Mouse (Mus musculus): ENCODE measurements around the gene Cnksr1. TPM values are rescaled to one million over a fixed set of nuclear protein-coding genes. Genes with fewer than 3 reads are reported as not detected.
A peak's percentile ranks its signal among the peaks of the same experiment; 100 is the strongest.

Cnksr1 gene
- total RNA-seq, 2 experiments from 2014 or later, result 0.22 to 0.36 TPM

DNA sequence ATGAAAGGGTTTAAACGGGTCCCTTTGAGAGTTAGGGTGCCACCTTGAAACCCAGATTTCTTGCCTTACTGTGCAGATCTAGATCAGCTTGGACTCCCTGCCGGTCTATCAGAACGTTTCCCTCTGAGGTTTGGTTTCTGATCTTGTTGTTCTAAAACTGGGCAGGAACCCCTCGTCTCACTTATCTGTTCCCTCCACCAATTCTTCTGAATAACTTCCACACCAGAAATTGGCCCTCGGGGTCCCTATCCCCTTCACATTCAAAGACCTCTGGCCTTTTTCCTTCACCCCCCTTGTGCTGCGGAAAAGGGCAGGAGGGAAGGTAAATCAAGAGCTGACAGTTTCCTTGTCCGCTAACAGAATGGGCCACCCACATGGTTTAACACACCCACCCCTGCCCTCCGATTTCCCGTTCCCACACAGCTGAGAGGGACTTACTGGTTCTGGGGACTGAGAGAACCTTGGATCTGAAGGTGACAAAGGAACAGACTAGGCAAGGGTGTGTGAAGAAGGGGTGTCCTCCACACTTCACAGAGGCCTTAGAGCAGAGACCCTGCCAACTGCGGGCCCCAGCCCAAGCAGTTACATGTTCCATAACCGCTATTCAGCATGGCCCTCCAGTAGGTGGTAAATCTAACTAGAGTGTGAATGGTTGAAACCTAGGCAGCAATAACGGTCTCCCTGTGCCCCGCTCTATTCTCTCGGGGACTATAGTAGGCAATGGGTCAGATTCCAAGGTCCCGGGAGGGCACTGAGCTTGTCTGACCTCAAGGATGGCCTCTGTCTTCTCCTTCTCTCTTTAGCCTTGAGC is 14.9 kb upstream of the Cnksr1 start:
- intact Hi-C loops (cut with DNase I), result no loop called here
- DNase-seq, result no peak

DNA sequence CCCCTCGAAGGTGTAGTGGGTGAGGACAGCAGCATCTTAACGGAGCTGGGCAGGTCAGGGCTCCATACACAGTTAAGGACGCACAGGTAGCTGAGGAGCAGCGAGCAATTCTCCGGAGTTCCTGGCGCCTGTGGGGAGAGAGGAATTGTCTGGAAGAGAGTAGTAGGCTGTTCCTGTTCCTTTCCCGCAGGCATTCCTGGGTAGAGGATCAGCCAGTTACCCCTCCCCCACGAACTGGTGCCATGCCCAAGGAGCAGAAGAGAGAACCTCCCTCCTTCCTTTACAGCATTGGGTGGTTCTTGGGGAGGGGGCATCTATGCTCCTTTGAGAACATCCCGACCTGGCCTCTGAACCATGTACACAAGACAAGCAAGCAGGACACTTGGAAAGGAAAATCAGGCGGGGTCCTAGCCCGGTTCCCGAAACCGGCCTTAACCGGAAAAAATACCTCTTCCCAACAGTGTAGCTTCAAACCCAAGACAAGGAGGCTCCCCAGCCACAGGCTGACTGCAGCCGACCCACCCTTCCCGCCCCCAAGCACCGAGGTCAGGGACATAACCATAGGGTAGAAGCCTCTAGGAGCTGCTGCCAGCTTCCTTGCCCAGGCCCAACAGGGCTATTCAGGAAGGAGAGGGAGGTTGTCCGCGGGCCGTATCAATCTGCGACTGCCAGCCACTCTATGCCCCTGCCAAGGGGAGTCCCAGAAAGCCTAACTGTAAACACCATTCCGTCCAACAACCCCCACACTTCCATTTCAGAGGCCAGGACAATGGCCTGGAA is 14.1 kb upstream of the Cnksr1 start:
- intact Hi-C loops (cut with DNase I), result no loop called here
- DNase-seq, result no peak

DNA sequence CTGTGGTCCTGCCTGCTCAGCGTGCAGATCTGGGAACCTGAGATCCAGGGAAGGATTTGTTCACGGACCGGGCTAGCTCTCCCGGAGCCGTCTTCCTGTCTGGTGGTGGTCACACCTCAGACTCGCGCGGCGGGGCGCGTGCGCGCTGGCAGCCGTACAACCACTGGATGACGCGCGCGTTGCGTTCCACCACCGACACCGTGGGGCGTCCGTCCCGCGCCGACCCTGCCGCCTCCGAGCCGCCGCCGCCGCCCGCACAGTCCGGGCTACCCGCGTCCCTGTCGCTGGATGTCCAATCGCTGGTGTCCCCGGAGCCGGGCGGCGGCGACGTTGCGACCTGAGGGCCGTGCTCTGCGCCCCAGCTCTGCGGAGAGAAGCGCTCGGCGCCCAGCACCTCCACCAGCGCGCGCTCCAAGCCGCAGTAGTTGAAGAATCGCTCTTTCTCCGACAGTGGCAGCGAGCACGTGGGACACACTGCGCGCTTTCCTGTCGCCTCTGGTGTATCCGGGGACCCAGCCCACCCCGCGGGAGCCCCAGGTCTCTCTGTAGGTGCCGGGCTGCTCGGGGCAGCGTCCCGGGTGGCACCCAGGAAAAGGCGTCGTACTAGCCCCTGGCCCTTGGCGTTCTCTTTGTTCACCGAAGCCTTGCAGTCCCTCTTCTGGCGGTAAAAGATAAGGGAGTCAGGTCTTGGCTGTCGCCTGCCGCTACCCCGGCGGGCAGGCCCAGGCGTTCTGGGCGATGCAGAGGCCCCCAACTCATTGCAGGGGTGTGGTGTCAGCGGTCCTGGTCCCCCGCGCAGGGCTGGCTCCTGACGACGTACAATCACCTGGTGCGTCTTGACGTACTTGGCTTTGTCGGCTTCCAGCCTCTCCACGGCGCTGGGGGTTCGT is 13.3 kb upstream of the Cnksr1 start:
- intact Hi-C loops (cut with DNase I), result no loop called here
- peak; percentile 44 for DNase-seq

DNA sequence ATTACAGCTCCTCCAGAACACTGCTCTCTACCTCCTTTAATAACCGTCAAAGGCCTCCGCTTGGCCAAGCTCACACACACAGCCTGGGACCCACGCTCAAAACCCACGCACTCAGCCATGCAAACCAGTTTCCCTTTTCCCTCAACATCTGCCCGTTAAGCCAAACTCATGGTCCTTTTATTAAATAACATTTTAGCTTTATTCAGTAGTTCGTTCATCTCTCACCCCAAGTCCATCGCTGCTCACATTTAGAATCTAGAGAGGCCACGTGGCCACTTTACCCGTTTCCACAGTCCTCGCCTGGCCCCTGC is 12.7 kb upstream of the Cnksr1 start:
- intact Hi-C loops (cut with DNase I), result no loop called here
- no peak for DNase-seq

DNA sequence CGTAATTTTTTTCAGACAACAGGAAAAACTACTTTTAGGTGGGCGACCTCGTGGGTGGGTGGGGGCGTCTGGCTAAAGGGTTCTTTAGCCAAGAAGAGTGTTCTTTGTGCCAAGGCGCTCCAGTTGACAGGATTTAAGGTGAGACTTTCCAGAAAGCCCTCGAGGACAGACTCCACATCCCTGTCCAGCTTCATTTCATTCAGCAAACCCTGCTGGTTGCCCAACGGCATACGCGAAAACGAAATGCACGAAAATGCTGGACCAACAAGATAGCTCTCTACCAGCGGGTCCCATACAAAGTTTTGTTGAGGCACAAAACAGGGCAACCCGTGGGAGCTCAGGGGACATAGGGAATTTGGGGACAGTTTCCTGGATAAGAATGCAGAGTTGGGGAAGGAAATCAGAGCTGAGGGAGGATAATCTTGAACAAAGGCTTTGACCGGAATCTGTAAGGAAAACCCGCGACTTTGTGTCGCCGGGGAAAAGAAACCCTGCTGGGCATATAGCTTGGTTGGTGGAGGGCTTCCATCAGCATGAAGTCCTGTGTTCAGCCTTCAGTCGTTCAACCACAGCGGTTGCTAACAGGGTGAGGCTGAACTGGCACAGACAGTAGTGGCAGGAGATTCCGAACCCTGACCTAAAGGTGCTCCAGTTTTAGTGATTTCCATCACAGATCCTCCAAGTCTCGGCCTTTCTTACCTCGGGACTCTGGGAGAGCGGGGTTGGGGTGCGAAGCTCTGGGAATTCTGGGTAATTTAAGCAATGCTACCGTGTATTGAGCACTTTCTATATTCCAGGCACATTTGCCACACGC is 12.1 kb upstream of the Cnksr1 start:
- intact Hi-C loops (cut with DNase I), result no loop called here
- DNase-seq, result no peak

DNA sequence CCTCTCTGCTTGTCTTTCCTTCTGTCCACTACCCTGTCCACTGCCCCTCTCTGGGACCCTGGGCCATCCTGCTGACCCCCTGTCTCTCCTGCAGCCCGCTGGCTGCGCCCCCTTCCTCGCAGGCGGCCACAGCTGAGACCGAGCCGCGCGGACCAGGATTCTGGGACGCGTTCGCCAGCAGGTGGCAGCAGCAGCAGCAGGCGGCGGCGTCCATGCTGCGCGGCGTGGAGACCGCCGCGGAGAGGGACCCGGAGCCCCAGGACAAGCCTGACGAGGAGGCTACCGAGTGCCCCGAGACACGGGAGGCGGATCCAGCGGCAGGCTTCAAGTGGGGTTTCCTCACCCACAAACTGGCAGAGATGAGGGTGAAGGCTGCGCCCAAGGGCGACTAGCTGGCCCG is 11.5 kb upstream of the Cnksr1 start:
- intact Hi-C loops (cut with DNase I), result no loop called here

DNA sequence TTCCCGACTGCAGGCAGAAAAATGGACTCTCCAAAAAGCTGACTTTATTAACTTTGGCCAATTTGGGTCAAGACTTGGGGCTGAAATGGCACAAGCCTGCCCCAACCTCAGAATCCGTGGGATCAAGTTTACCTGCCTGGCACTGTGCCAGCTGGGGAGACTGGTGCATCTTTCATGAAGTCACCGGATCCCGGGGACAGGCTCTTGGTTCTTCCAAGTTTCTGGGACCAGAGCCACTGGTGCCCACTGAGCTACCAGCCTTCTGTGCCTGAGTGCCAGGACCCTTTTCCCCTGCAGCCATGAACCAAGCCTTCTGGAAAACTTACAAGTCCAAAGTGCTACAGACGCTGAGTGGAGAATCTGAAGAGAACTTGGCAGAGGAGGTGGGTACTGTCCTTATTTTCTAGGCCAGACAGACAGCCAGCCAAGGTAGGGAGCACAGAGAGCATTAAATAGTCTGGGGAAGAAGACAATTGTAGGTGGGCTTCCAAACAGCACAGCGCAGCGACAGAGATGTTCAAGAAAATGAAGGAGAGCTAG is 8.6 kb upstream of the Cnksr1 start, which contains the start of gene Gm30191:
Gene Gm30191 (plus strand): TSS at position 217 of the 540 bp plus-strand sequence.
- intact Hi-C loops (cut with DNase I), result no loop called here
- DNase-seq, result peak; percentile 47

More for the DNA sequence above, 11.5 kb upstream of the Cnksr1 start:
- peak; percentile 64 for DNase-seq

DNA sequence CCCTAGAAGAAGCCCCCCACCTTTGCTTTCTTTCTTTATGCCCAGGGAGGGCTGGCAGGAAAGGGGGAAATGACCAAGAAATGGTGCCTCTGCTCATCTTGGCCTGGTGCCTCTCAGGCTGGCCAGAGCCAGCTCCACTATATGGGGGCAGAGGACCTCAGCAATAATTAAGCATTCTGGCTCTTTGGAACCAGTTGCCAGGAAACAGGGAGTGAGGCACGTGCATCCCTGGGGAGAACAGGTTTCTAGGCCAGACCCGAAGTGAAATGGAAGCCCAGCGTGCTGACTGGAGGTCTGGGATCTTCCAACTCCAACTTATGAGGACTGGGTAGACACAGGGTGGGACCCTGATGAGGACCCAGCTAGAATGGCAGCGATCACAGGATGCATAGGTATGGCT is 8.1 kb upstream of the Cnksr1 start:
- intact Hi-C loops (cut with DNase I), result no loop called here
- DNase-seq, result peak; percentile 68

DNA sequence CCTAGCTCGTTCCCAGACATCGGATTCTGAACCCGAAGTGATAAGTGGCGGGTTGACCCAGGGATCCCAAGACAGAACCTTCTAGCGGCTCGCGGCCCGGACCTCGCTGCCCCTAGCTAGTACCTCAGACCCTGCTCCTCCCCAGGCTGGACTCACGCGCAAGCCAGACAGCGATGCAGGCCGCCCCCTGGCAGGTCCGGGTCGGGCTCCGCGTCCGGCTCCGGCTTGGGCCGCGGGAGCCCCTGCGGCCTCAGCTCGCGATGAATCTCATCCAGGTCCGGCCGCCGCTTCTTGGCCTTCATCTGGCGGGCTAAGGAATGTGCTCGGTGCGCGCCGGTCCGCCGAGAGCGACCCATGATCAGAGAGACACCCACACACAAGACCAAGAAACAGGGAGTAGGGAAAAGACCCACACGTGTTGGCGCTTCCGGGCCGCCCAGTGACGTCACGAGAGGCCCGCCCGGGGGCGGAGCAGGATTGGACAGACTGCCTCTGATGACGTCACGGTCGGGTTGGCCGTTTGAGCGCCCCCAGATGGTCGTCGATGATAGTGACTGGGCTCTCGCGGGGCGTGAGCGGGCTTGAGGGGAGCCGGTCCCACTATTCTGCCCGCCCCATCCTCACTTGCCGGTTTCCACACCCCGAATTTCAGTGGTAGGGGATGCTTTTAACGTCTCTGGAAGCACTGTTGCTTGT is 7.1 kb upstream of the Cnksr1 start, which contains the start of gene Zfp593:
Gene Zfp593 (minus strand): TSS at position 445 of the 696 bp plus-strand sequence.
- intact Hi-C loops (cut with DNase I), result no loop called here
- peak; percentile 96 for DNase-seq

DNA sequence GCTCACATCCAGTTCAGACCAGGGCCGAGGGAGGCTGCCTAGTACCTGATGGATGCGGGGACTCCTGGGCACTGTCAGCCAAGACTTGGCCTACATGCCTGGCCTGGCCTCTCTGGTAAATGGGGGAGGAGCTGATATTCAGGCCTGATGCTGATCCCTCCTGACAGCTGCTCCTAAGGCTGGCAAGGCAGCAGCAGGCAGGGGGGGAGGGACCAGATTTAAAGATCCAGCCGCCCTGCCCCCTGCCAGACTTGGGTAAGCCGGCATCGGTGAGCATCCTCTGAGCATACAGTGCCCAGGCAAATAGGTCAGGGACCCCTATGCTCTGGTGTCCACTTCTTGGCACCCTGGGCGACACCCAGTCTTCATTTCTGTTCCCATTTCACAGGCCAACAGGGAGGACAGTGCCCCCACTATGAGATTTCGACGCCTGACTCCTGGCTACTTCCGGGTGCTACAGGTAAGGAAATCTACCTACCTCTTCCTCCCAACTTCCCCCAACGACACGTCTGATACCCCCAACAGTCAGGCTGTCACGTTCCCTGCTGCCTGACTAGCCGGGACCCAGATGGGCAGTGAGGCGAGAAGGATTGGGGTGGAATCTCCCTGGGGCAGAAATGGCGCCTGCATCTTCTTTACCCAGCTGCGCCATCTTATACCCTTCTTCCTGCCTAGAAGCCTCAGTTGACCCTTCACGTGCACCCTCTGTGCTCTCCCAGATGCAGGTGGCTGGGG is 5.5 kb upstream of the Cnksr1 start, which contains the start of gene E130218I03Rik:
Gene E130218I03Rik (plus strand): TSS at position 147 of the 735 bp plus-strand sequence.
- intact Hi-C loops (cut with DNase I), result no loop called here
- peak; percentile 78 for DNase-seq

DNA sequence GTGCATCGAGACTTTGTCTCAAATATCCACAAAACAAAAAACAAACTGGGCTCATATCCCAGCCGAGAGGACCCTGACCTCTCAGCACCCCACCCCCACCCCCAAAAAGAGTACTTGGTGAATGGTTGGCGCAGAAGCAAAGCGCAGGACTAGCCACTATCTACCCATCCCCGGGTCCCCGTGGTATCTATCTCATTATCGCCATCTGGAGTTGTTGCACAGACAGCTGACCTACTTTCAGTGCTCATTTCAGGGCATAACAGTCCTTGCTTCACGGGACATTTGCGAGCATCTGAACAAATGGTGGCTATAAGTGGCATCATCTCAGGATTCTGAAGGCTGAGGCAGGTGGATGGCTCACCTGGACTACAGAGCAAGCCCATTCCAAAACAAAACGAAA is 487 bp upstream of the Cnksr1 start:
- intact Hi-C loops (cut with DNase I), result no loop called here
- DNase-seq, result no peak

DNA sequence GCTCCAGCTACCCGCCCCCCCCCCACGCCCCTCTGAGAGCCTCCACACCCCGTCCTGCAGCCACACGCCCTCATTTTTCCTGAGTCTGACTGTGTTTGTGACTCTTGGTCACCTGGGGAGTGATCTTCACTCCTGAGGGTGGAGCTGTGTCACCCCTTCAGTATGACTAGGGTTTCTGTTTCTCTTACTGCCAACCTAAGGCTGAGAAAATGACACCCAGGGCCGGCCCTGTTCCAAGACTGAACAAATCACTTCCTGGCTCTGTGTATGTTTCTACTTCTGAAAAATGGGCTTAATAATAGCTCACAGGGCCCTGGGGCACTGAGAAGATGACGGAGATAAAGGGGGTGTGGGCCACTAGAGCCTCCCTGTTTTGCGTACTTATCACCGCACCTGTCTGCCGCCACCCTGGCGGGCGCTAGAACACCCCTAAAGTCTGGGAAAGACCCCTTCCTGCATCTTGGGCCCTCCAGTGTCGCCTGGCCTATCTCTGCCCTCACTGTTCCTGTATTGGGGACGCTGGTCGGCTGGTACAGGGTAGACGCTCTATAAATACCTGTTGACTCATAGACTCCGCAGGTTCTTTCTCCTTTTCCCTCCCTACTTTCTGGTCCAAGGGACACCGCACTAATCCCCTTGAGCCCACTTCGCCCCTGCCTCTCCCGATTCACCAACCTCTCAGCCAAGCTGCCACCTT is 469 bp downstream of the Cnksr1 start:
- intact Hi-C loops (cut with DNase I), result no loop called here
- no peak for DNase-seq

DNA sequence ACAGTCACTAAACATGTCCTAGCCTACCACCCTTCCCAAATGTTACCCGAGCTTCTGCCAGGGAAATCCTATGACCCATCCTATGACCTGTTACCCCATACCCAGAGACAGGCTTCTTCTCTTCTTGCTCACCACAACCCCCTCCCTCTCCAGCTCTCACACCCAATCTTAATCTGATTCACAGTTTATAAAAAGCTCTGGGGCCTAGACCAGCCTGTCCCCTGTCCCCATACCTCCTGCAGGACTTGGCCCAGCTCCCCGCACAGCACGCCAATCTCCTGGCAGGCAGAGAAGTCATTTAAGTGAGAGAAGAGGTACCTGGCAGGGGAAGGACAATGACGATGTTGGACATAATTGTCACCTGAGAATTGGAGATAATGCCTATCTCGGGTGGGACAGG is 3.3 kb downstream of the Cnksr1 start:
- intact Hi-C loops (cut with DNase I), result no loop called here
- DNase-seq, result no peak

DNA sequence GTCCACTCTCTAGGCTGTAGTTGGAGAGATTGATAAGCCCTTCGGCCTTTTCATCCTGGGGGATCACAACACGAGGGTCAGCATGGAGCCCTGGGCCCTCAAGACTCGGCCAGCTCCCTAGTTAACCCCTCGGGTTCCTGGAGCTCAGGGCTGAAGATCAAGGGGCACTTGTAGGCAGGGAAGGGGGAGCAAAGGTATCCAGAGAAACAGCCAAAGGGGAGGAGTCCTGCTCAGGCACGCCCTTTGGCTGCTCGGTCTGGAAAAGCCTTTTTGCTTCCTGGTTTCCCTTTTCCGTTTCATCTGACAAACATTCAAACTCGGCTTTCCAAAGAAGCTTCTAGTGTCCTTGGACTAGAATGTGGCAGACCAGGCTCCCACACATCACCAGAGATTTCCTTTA is 7.8 kb downstream of the Cnksr1 start:
- DNase-seq, result no peak

DNA sequence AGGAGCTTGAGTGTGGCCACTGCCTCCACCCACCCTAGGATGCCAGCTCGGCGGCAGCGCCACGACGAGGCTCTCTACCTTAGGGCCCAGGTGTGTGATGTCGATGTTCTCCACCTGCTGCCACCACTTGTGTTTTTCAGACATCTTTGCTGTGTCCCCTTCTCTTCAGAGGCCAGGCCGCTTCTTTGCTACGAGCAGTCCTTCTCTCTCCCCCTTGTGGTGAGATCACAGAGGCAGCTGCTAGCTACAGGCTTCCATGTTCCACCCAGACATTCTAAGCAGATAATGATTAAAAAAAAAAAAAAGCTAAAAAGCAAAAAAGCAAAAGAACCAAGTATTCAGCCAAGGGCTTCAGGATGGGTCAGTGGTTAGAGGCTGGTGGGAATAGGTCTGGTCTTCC is 11.0 kb downstream of the Cnksr1 start, which contains the start of gene Catsper4:
Gene Catsper4 (minus strand): TSS at position 190 of the 400 bp plus-strand sequence.
- intact Hi-C loops (cut with DNase I), result no loop called here
- no peak for DNase-seq

More for the DNA sequence above, 7.8 kb downstream of the Cnksr1 start:
- intact Hi-C loops (cut with DNase I), result no loop called here

DNA sequence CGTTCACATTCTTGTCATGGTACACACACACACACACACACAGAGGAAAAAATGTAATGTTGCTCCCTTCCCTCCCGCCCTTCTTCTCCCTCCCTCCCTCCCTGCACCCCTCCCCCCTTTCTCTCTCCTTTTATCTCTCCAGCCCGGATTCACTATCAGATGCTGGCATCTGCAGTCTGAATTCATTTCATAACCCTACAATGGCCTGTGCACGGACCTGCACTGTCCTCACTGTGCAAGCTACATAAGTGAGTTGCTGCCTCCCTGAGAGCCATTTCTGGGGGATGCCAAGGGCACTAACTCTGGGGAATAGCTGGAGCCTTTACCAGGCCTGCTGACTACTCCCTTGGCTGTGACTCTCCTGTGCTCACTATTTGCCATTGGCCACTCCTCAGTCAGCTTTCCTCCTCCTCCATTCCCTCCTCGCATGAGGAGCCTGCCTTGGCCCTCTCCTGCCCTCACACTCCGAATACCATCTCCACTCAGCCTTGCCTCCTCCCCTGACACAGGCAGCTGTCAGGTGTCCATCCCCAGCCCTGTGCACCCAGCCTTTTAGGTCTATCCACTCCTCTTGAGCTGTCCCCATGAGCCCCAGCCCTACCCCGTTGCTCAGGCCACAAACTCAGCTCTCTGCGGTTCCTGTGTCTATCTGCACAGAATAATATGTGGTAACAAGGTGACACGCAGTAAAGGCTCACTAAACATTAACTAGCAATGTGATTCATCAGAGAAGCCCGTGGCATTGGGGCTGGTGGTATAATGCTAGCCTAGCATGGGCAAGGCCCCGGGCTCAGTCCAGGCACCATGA is 15.2 kb downstream of the Cnksr1 start:
- no peak for DNase-seq
- intact Hi-C loops (cut with DNase I), result no loop called here

DNA sequence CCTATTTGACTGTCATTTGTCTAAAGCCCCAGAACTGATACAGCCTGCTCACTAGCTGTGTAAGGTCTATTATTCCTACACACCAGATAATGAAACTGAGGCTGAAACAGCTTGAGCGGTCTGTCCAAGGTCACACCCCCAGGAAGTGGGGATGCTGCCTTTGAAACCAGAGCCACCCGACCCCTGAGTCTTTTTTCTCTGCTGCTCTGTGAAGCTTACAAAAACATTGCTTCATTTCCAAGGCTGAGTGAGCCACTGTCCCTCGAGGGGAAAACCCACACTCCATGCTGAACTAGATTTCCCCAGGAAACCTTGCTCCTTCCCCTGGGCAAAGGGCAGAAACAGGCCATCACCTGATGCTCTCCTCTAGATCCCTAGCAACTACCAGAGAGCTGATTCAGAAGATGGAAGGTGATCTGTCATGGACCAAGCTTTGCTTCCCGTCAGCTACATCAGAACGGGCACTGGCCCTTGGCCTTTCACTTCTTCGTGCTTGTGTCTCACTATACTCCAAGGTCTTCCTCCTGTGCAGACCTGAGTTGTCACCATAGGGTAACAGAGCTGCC is 31.6 kb downstream of the Cnksr1 start:
- intact Hi-C loops (cut with DNase I), result no loop called here
- no peak for DNase-seq

All from left cerebral cortex, postnatal 4 days (tissue).